8 mouse cellular contexts compared by ENCODE assay signal in genomic region chr11:5098035-5098735, GRCm38 (mm10). TPM values are rescaled to one million over a fixed set of nuclear protein-coding genes. Genes with fewer than 3 reads are reported as not detected.
A peak's percentile ranks its signal among the peaks of the same experiment; 100 is the strongest.
DNase-seq lines count a peak whose midpoint lies in the region; ATAC-seq and TF ChIP-seq lines count a peak whose summit lies in the region.

No protein-coding gene starts in this region.

- peak overlapping the region; percentile 99 for H3K9ac ChIP-seq in forebrain, embryonic 13.5 days
- H3K9ac ChIP-seq in hindbrain, postnatal 0 days (replicated peaks; ENCODE audit: low read length) = peak overlapping the region; percentile 91
- peak overlapping the region; percentile 98 for H3K9ac ChIP-seq in midbrain, embryonic 11.5 days (ENCODE audit: low read length)

- intact Hi-C loops in gastrocnemius, postnatal 36 days (cut with DNase I) = loop anchor here (1.0 to 2.0 kb wide), 2 partner anchors 22 to 33 kb away; partner anchors contain the start of gene Gas2l1
- intact Hi-C loops in gastrocnemius, postnatal 14 days (cut with DNase I; ENCODE audit: low total_unique reads) = no loop called here
- intact Hi-C loops in left cerebral cortex, postnatal 36 days (cut with DNase I) = no loop called here

- H3K4me1 ChIP-seq in forebrain, embryonic 13.5 days = peaks cover 41% of the 10 kb centered on the region
- H3K4me1 ChIP-seq in hindbrain, postnatal 0 days (ENCODE audit: insufficient read depth, low read length) = peaks cover 18% of the 10 kb centered on the region
- H3K4me1 ChIP-seq in midbrain, embryonic 11.5 days (ENCODE audit: control insufficient read depth, insufficient read depth, low read length) = peaks cover 22% of the 10 kb centered on the region

- no peaks in the 10 kb centered on the region; the same call in 1 of the 2 replicates for H3K36me3 ChIP-seq in forebrain, embryonic 13.5 days (ENCODE audit: poor library complexity, severe bottlenecking)
- no peaks in the 10 kb centered on the region for H3K36me3 ChIP-seq in hindbrain, postnatal 0 days (ENCODE audit: insufficient read depth, low read length)
- no peaks in the 10 kb centered on the region for H3K36me3 ChIP-seq in midbrain, embryonic 11.5 days (ENCODE audit: control insufficient read depth, insufficient read depth, low read length)
- H3K36me3 ChIP-seq in splenic B cell, adult 2 months (ENCODE audit: control insufficient read depth, insufficient read depth, low read length, poor library complexity, severe bottlenecking) = no peaks in the 10 kb centered on the region

- under 1% methylated on average over 42 of the region's 44 CpGs for WGBS in forebrain, embryonic 13.5 days
- WGBS in hindbrain, postnatal 0 days = under 1% methylated on average over 44 of the region's 44 CpGs
- WGBS in midbrain, embryonic 11.5 days = under 1% methylated on average over 44 of the region's 44 CpGs

- peak overlapping the region; percentile 96 for H3K27ac ChIP-seq in forebrain, embryonic 13.5 days
- H3K27ac ChIP-seq in hindbrain, postnatal 0 days = peak overlapping the region; percentile 98
- H3K27ac ChIP-seq in midbrain, embryonic 11.5 days (ENCODE audit: low read depth, low read length) = peak overlapping the region; percentile 95

- no peaks in the 10 kb centered on the region for H3K27me3 ChIP-seq in forebrain, embryonic 13.5 days
- no peaks in the 10 kb centered on the region for H3K27me3 ChIP-seq in hindbrain, postnatal 0 days (ENCODE audit: insufficient read depth, low read length)
- no peaks in the 10 kb centered on the region for H3K27me3 ChIP-seq in midbrain, embryonic 11.5 days (ENCODE audit: control insufficient read depth, insufficient read depth, low read length)
- no peaks in the 10 kb centered on the region for H3K27me3 ChIP-seq in splenic B cell, adult 2 months (ENCODE audit: control insufficient read depth, insufficient read depth, low read length, poor library complexity, severe bottlenecking)

- no peaks in the 10 kb centered on the region for H3K9me3 ChIP-seq in forebrain, embryonic 13.5 days (replicated peaks)
- no peaks in the 10 kb centered on the region for H3K9me3 ChIP-seq in hindbrain, postnatal 0 days (ENCODE audit: low read length)
- no peaks in the 10 kb centered on the region for H3K9me3 ChIP-seq in midbrain, embryonic 11.5 days (ENCODE audit: control insufficient read depth, low read length)

- peak; percentile 5; the same call in 1 of the 2 replicates for ATAC-seq in forebrain, embryonic 13.5 days
- ATAC-seq in hindbrain, postnatal 0 days = no peak
- ATAC-seq in midbrain, embryonic 11.5 days (ENCODE audit: low FRiP score) = peak; percentile 34

- peak overlapping the region; percentile 99 for H3K4me3 ChIP-seq in forebrain, embryonic 13.5 days
- H3K4me3 ChIP-seq in hindbrain, postnatal 0 days (ENCODE audit: low read length) = peak overlapping the region; percentile 98
- peak overlapping the region; percentile 95 for H3K4me3 ChIP-seq in midbrain, embryonic 11.5 days (ENCODE audit: low read depth, low read length)

- peak overlapping the region; percentile 85 for H3K4me2 ChIP-seq in forebrain, embryonic 13.5 days
- H3K4me2 ChIP-seq in hindbrain, postnatal 0 days (ENCODE audit: low read depth, low read length) = peak overlapping the region; percentile 89
- peak overlapping the region; percentile 74 for H3K4me2 ChIP-seq in midbrain, embryonic 11.5 days

- no peak for TF ChIP-seq CTCF in hindbrain, postnatal 0 days (IDR thresholded peaks at IDR 0.05; ENCODE audit: low read depth)

- peak; percentile 29 to 52 for DNase-seq in gastrocnemius, postnatal 36 days
- DNase-seq in gastrocnemius, postnatal 14 days = no peak
- DNase-seq in c-Kit-positive CD71-positive TER-119-positive erythroid progenitor cells, embryonic 14.5 days (ENCODE audit: low spot score) = peak; percentile 67
- peak; percentile 36 for DNase-seq in hindbrain, postnatal 0 days (ENCODE audit: low spot score)
- DNase-seq in left cerebral cortex, postnatal 36 days (ENCODE audit: low spot score in 2 of 2) = peak; percentile 70 to 77
- DNase-seq in midbrain, embryonic 11.5 days (ENCODE audit: low spot score, missing footprints) = peak; percentile 95
- peak; percentile 41 for DNase-seq in splenic B cell, adult 2 months (ENCODE audit: low read depth, low spot score)

RNA-seq across cellular contexts. Expression of gene Rhbdd3, which starts 0.5 kb away (rescaled TPM):
- 10 to 100 TPM; 24.4 to 26.0 TPM for total RNA-seq in gastrocnemius, postnatal 36 days (2021)
- 10 to 100 TPM; 17.8 to 20.2 TPM for total RNA-seq in gastrocnemius, postnatal 14 days (2021)
- 25.8 and 26.3 TPM in 2 replicates for polyA plus RNA-seq in forebrain, embryonic 13.5 days (2015; fragmentation: Nextera tagmentation; extraction: Ambion mirVana)
- total RNA-seq in hindbrain, postnatal 0 days (2014; rRNA removed) = 48.8 and 54.5 TPM in 2 replicates
- 39.1 and 42.2 TPM in 2 replicates for polyA plus RNA-seq in hindbrain, postnatal 0 days (2015; fragmentation: Nextera tagmentation; extraction: Ambion mirVana)
- 10 to 100 TPM; 22.2 to 26.2 TPM for total RNA-seq in left cerebral cortex, postnatal 36 days (2021)
- 20.4 and 21.3 TPM in 2 replicates for polyA plus RNA-seq in midbrain, embryonic 11.5 days (2014; fragmentation: Nextera tagmentation; extraction: Ambion mirVana)

RNA-seq across cellular contexts. Expression of gene Ewsr1, which starts 0.9 kb away (rescaled TPM):
- 10 to 100 TPM; 70.7 to 92.0 TPM for total RNA-seq in gastrocnemius, postnatal 36 days (2021)
- total RNA-seq in gastrocnemius, postnatal 14 days (2021) = 10 to 100 TPM; 87.0 to 90.4 TPM
- 808 and 853 TPM in 2 replicates for polyA plus RNA-seq in forebrain, embryonic 13.5 days (2015; fragmentation: Nextera tagmentation; extraction: Ambion mirVana)
- 337 and 384 TPM in 2 replicates for total RNA-seq in hindbrain, postnatal 0 days (2014; rRNA removed)
- polyA plus RNA-seq in hindbrain, postnatal 0 days (2015; fragmentation: Nextera tagmentation; extraction: Ambion mirVana) = 371 and 412 TPM in 2 replicates
- total RNA-seq in left cerebral cortex, postnatal 36 days (2021) = 100 to 1,000 TPM; 222 to 343 TPM
- 419 and 422 TPM in 2 replicates for polyA plus RNA-seq in midbrain, embryonic 11.5 days (2014; fragmentation: Nextera tagmentation; extraction: Ambion mirVana)

RNA-seq across cellular contexts. Expression of gene Gas2l1, which starts 33.1 kb away (rescaled TPM):
- total RNA-seq in gastrocnemius, postnatal 36 days (2021) = 1 to 10 TPM; 3.9 to 4.9 TPM
- 10 to 100 TPM in 1 of 2 experiments, 1 to 10 TPM in 1; 8.4 to 12.0 TPM for total RNA-seq in gastrocnemius, postnatal 14 days (2021)
- 13.2 and 15.2 TPM in 2 replicates for polyA plus RNA-seq in forebrain, embryonic 13.5 days (2015; fragmentation: Nextera tagmentation; extraction: Ambion mirVana)
- 38.1 and 40.2 TPM in 2 replicates for total RNA-seq in hindbrain, postnatal 0 days (2014; rRNA removed)
- polyA plus RNA-seq in hindbrain, postnatal 0 days (2015; fragmentation: Nextera tagmentation; extraction: Ambion mirVana) = 16.3 and 17.3 TPM in 2 replicates
- 10 to 100 TPM; 82.7 to 98.5 TPM for total RNA-seq in left cerebral cortex, postnatal 36 days (2021)
- 19.4 and 23.1 TPM in 2 replicates for polyA plus RNA-seq in midbrain, embryonic 11.5 days (2014; fragmentation: Nextera tagmentation; extraction: Ambion mirVana)

RNA-seq across cellular contexts. Expression of gene Rasl10a, which starts 40.3 kb away (rescaled TPM):
- under 1 TPM in 1 of 2 experiments, not detected in 1; 0.28 TPM for total RNA-seq in gastrocnemius, postnatal 36 days (2021)
- total RNA-seq in gastrocnemius, postnatal 14 days (2021) = under 1 TPM in 1 of 2 experiments, not detected in 1; 0.25 TPM
- 0.43 TPM in 1 of 2 replicates, not detected in the other for polyA plus RNA-seq in forebrain, embryonic 13.5 days (2015; fragmentation: Nextera tagmentation; extraction: Ambion mirVana)
- total RNA-seq in hindbrain, postnatal 0 days (2014; rRNA removed) = 4.7 and 4.8 TPM in 2 replicates
- 4.5 and 4.7 TPM in 2 replicates for polyA plus RNA-seq in hindbrain, postnatal 0 days (2015; fragmentation: Nextera tagmentation; extraction: Ambion mirVana)
- total RNA-seq in left cerebral cortex, postnatal 36 days (2021) = 10 to 100 TPM; 72.2 to 77.6 TPM
- polyA plus RNA-seq in midbrain, embryonic 11.5 days (2014; fragmentation: Nextera tagmentation; extraction: Ambion mirVana) = 0.19 and 0.37 TPM in 2 replicates

RNA-seq across cellular contexts. Expression of gene Emid1, which starts 53.9 kb away (rescaled TPM):
- total RNA-seq in gastrocnemius, postnatal 36 days (2021) = 10 to 100 TPM; 11.7 to 17.6 TPM
- 10 to 100 TPM; 11.9 to 15.8 TPM for total RNA-seq in gastrocnemius, postnatal 14 days (2021)
- 14.9 and 18.8 TPM in 2 replicates for polyA plus RNA-seq in forebrain, embryonic 13.5 days (2015; fragmentation: Nextera tagmentation; extraction: Ambion mirVana)
- 15.0 and 15.7 TPM in 2 replicates for total RNA-seq in hindbrain, postnatal 0 days (2014; rRNA removed)
- 22.7 and 24.2 TPM in 2 replicates for polyA plus RNA-seq in hindbrain, postnatal 0 days (2015; fragmentation: Nextera tagmentation; extraction: Ambion mirVana)
- 10 to 100 TPM in 1 of 2 experiments, 1 to 10 TPM in 1; 9.8 to 10.9 TPM for total RNA-seq in left cerebral cortex, postnatal 36 days (2021)
- 12.3 and 13.7 TPM in 2 replicates for polyA plus RNA-seq in midbrain, embryonic 11.5 days (2014; fragmentation: Nextera tagmentation; extraction: Ambion mirVana)
